Mouse (Mus musculus): ENCODE results near the gene Mtf1. TPM values are rescaled to one million over a fixed set of nuclear protein-coding genes. Genes with fewer than 3 reads are reported as not detected.

Gene Mtf1
- 12.4 and 13.7 TPM in 2 replicates for polyA plus RNA-seq (2016; fragmentation: Nextera tagmentation; extraction: Ambion mirVana)

DNA sequence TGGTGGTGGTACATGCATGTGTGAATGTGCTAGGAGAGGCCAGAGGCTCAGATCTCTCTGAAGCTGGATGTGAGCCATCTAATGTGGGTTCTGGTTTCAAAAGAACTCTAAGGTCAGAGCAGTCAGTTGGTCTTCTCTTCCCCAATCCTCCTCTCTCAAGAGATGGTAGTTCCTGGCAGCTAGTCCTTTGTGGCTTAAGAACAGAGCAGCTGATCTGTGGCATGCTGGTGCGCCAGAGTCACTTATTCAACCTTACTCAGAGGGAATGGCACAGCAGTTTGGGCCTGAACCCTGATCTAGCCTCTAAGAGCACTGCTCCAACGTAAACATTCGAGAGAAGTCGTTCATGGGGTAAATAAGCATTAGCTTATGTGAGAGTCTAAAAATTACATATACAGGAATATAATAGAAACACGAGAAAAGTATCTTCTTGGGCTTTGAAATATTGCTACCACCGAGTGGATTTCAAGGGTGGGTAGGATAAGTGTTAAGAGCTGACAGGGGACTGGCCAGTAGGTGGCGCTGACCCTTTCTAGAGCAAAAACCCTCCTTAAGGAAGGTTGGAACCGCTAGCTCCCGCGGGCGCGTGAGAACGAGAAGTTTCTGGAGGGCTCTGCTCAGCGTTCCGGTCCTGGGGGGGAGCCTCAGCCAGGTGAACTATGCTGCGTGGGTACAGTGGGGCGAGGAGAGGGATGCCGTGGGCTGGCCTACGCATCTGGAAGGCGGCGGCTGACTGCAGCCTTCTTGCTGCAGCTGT is at the start of gene Mtf1:
Gene Mtf1 (plus strand): TSS at position 553 of the 757 bp plus-strand sequence.
- Histone ChIP-seq H3K4me2 (replicated peaks) (peak within 1 kb of the TSS; percentile 90), H3K27ac (peak within 1 kb of the TSS; percentile 94), H3K4me3 (peak within 1 kb of the TSS; percentile 84), H3K9me3 (replicated peaks) (no peaks in the 10 kb centered on the region), H3K27me3 (no peaks in the 10 kb centered on the region), H3K4me1 (peaks cover 18% of the 10 kb centered on the region), H3K9ac (peak within 1 kb of the TSS; percentile 86), H3K36me3 (peaks cover 42% of the 10 kb centered on the region)
- WGBS = 3% methylated on average over 21 of the region's 21 CpGs
- ATAC-seq (ENCODE audit: low FRiP score) = peak; percentile 86

DNA sequence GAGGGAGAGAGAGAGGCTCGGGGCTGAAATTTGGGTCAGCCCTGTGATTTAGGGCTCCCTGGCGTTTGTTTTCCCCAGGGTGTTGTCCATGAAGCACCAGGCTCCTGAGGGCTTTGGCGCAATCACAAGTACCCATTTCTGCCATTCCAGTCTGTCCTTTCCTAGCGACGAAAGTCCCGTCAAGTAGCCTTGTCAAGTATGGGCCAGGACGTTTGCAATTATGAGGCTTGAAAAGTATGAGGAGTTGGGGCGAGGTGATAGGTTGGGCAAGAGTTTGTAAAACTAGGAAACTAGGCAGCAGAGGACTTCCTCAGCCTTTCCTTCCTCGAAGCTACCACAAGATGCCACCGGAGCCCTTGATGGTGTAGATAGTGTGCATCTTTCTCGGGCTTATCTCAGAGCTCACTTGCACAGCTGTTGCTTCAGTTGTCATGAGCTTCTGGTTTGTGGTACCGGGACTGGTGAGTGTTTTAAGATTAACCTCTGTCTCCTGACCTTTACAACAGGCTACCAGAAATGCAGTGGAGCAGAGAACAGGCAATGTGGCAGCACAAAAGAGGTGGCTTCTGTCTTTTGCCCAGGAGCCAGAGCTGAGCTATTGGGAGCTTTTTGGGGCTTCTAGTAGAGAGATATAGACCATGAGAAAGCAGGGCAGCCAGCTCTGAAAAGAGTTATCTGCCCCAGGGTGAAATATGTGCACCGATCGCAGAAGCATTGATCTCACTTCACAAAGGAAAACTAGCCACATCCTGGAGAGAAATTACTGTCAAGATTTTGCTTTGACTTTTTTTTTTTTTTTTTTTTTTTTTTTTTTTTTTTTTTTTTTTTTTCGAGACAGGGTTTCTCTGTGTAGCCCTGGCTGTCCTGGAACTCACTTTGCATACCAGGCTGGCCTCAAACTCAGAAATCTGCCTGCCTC is 49.4 kb upstream of the Mtf1 start:
- no peak for ATAC-seq (ENCODE audit: low FRiP score)

DNA sequence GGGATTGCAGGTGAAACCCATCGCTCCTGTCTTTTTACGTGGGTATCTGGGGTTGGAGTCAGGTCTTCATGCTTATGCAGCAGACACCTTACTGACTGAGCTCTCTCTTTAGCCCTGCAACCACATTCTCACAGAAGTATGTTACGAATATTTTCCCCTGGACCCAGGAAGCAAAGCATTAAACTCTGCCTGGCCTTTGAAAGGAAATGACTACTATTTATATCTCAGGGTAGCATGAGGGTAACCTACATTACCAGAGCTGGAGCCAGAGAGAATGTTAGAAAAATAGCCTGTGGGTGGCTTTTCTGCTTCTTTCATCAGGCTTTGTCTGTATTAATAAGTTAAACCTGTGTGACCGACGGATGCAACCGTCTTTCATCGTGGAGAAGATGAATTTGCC is 46.4 kb upstream of the Mtf1 start:
- no peak overlapping the region for H3K9ac ChIP-seq
- ATAC-seq (ENCODE audit: low FRiP score) = no peak
- peaks cover 8% of the 10 kb centered on the region for H3K36me3 ChIP-seq

More for the DNA sequence above, 49.4 kb upstream of the Mtf1 start:
- Histone ChIP-seq H3K4me1 (peaks cover 16% of the 10 kb centered on the region), H3K27me3 (peaks cover 10% of the 10 kb centered on the region), H3K36me3 (no peaks in the 10 kb centered on the region), H3K4me3 (peak overlapping the region; percentile 59), H3K9me3 (replicated peaks) (no peaks in the 10 kb centered on the region), H3K9ac (peak overlapping the region; percentile 77), H3K4me2 (replicated peaks) (peak overlapping the region; percentile 98), H3K27ac (no peak overlapping the region)
- 20% methylated on average over 15 of the region's 15 CpGs for WGBS

DNA sequence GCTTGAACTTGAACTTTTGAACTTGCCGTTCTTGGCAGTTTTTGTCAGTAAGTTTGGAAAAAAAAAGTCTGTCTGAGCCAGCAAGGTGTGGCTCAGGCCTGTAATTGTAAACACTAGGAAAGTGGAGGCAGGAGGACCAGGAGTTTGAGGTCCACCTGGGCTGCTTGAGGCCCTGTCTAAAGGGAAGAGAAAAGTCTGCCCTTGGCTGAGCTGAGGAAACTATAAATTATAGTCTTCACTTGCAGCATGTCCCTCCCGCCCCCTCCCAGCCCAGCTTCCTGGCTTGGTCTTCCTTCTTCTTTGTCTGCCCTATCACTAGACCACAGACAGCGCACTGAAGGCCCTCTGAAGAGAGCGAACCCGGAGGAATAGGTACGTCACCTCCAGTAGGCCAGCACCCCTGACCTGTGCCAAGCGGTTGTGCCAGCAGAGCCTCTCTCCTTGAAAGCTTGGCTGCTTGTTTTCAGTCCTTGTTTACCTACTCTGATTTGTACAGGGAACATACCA is 42.5 kb upstream of the Mtf1 start:
- no peak for ATAC-seq (ENCODE audit: low FRiP score)
- no peaks in the 10 kb centered on the region for H3K27me3 ChIP-seq
- H3K4me1 ChIP-seq = no peaks in the 10 kb centered on the region
- peaks cover 8% of the 10 kb centered on the region for H3K36me3 ChIP-seq
- H3K4me3 ChIP-seq = no peak overlapping the region
- WGBS = 91% methylated on average over 6 of the region's 7 CpGs
- H3K9ac ChIP-seq = no peak overlapping the region
- no peaks in the 10 kb centered on the region for H3K9me3 ChIP-seq (replicated peaks)
- no peak overlapping the region for H3K27ac ChIP-seq
- H3K4me2 ChIP-seq (replicated peaks) = no peak overlapping the region

More for the DNA sequence above, 46.4 kb upstream of the Mtf1 start:
- 71% methylated on average over 7 of the region's 7 CpGs for WGBS
- H3K27ac ChIP-seq = no peak overlapping the region
- no peaks in the 10 kb centered on the region for H3K9me3 ChIP-seq (replicated peaks)
- peaks cover 1% of the 10 kb centered on the region; the same call in 1 of the 2 replicates for H3K27me3 ChIP-seq
- H3K4me1 ChIP-seq = peaks cover 16% of the 10 kb centered on the region
- H3K4me3 ChIP-seq = no peak overlapping the region
- no peak overlapping the region for H3K4me2 ChIP-seq (replicated peaks)

DNA sequence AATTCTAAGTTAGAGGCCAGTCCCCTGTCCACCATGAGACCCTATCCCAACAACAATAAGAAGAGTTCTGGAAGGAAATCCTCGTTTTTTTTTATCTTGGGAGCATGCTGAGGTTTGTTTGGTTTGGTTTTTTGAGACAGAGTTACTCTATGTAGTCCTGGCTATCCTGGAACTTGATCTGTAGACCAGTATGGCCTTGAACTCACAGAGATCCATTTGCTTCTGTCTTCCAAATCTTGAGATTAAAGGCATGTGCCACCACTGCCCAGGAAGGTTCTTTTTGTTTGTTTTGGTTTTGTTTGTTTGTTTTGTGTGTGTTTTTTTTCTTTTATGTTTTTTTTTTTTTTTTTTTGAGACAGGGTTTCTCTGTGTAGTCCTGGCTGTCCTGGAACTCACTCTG is 40.7 kb upstream of the Mtf1 start:
- Histone ChIP-seq H3K9me3 (replicated peaks) (no peaks in the 10 kb centered on the region), H3K4me2 (replicated peaks) (no peak overlapping the region), H3K4me1 (no peaks in the 10 kb centered on the region), H3K4me3 (no peak overlapping the region), H3K9ac (no peak overlapping the region), H3K27ac (no peak overlapping the region), H3K27me3 (no peaks in the 10 kb centered on the region), H3K36me3 (peaks cover 8% of the 10 kb centered on the region)
- 58% methylated on average over 1 of the region's 1 CpGs for WGBS
- ATAC-seq (ENCODE audit: low FRiP score) = no peak

DNA sequence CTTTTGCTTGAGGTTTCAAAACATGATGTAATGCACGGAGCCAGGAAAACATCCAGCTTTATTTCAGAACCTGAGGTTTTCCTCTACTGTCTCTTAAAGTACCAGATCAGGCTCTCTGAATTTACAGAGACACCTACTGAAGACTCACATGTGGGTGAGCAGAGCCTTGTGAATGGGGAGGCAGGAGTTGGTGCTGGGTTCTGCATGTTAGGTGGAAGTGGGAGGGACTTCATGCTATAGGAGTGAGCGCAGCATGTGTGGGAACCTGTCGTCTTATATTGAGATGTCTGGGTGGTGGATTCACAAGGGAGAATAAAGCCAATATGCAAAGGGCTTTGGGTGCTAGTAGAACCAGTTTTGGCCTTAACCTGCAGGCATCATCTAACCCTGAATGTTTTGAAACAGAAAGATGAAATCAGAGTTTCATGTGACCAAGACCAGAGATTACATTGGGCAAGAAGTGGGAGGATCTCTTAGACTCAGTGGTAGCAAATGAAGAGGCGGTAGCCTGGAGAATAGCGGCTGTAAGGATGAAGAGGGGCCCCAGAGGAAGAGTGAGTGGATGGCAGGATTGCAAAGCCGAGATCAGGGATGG is 38.9 kb upstream of the Mtf1 start:
- Histone ChIP-seq H3K4me3 (no peak overlapping the region), H3K4me2 (replicated peaks) (no peak overlapping the region), H3K36me3 (peaks cover 8% of the 10 kb centered on the region), H3K27me3 (no peaks in the 10 kb centered on the region), H3K9me3 (replicated peaks) (no peaks in the 10 kb centered on the region), H3K9ac (no peak overlapping the region), H3K4me1 (no peaks in the 10 kb centered on the region), H3K27ac (no peak overlapping the region)
- 89% methylated on average over 6 of the region's 6 CpGs for WGBS
- ATAC-seq (ENCODE audit: low FRiP score) = no peak

DNA sequence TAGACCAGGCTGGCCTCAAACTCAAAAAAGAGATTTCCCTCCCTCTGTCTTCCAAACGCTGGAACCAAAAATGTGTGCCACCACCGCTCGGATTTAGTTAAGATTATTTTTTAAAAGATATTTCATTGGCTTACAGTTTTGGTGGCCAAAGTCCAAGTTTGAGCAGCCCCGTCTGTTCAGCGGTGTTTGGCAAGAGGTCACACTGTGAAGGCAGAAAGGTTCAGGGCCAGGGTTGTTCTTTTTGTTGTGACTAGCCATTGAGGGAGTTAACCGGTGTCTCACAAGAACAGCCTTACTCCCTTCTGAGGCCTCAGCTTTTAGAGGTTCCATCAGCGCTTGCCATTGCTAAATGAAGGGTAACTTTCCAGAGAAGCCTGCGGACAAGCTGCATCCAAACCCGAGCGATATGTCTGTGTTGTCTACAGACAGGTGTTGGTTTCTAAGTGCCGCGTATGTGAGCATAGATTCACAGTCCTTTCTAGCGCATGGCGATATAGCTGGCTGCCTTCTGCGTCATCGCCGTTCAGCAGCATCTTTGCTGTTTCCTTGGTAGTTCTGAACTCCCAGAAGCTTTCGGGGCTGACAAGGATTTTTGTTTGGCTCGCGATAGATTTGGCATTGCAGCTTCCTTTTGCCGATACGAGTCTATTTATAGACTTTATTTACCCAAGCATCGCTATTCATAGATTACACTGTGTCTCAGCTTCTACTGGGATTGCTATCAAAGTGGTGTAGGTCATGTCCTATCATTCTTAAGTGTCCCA is 35.9 kb upstream of the Mtf1 start:
- Histone ChIP-seq H3K4me2 (replicated peaks) (no peak overlapping the region), H3K27ac (no peak overlapping the region), H3K36me3 (no peaks in the 10 kb centered on the region), H3K9ac (no peak overlapping the region), H3K9me3 (replicated peaks) (no peaks in the 10 kb centered on the region), H3K4me1 (no peaks in the 10 kb centered on the region), H3K4me3 (no peak overlapping the region), H3K27me3 (no peaks in the 10 kb centered on the region)
- 91% methylated on average over 23 of the region's 23 CpGs for WGBS
- no peak for ATAC-seq (ENCODE audit: low FRiP score)

DNA sequence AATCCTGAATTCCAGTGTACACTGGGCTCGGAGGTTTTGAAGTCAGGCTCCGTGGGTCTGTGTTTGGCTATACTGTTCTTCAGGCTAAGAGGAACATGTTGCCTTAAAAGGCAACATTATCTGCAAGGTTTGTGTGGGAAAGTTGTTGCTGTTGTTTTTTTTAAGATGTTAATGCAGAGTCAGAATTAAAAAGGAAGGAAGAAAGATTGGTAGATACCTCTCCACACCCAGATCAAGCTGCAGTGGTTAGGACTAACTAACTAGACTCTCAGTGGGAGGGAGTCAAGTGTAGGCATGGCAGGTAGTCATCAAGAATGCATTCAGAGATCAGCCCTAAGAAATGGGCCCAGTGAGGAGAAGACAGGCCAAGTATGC is 35.4 kb upstream of the Mtf1 start:
- Histone ChIP-seq H3K4me3 (no peak overlapping the region), H3K4me1 (no peaks in the 10 kb centered on the region), H3K9me3 (replicated peaks) (no peaks in the 10 kb centered on the region), H3K4me2 (replicated peaks) (no peak overlapping the region), H3K27me3 (no peaks in the 10 kb centered on the region), H3K27ac (no peak overlapping the region), H3K9ac (no peak overlapping the region), H3K36me3 (no peaks in the 10 kb centered on the region)
- ATAC-seq (ENCODE audit: low FRiP score) = no peak
- 92% methylated on average over 2 of the region's 2 CpGs for WGBS

DNA sequence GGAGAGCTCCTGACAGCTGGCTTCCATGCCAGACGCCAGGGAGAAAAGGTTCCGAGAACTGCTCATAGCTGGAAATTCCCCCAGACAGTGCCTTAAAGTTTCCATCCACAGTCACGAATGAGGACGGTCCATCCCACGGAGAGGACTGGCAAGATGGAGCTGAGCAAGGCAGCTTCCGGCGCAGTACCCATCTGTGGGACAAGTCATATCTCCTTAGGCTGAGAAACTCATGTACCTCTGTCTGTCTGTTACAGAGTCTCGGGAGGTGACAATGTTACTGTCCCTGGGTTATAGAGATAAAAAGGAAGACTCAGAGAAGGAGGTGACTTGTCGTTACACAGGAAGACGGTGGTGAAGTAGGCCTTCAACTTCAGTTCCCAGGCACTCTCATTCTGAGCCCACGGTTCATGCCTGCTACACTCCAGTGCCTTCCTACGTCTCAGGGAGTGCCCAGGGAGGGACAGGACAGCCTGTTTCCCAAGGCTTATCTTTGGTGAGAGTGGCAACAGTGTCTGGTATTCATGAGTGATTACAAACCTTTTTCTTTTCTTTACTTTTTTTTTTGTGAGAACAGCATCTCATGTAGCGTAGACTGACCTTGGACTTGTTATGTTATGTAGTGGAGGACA is 32.8 kb upstream of the Mtf1 start:
- H3K9me3 ChIP-seq (replicated peaks) = no peaks in the 10 kb centered on the region
- no peak overlapping the region for H3K4me3 ChIP-seq
- no peaks in the 10 kb centered on the region for H3K4me1 ChIP-seq
- no peak for ATAC-seq (ENCODE audit: low FRiP score)
- WGBS = 85% methylated on average over 13 of the region's 13 CpGs
- H3K27ac ChIP-seq = no peak overlapping the region
- no peak overlapping the region for H3K9ac ChIP-seq
- no peak overlapping the region for H3K4me2 ChIP-seq (replicated peaks)
- H3K36me3 ChIP-seq = no peaks in the 10 kb centered on the region
- H3K27me3 ChIP-seq = no peaks in the 10 kb centered on the region

DNA sequence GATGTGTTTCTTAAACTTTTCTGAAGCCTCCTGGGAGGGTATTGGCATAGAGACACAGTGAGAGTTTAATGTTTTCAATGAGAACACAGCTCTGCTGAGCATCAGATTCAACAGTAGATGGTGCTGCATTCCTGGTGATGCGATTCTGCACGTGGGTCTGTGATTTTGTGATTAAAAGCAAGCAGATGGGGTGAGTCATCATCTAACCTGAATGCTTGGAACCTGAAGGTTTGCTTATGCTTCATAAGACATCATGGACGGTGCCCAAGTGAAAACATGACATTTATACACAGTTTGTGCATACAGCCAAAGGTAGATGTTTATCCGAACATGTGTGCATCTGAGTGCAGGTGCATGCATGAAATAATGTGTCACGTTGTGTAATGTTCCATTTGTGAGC is 31.3 kb upstream of the Mtf1 start:
- Histone ChIP-seq H3K9ac (no peak overlapping the region), H3K27me3 (no peaks in the 10 kb centered on the region), H3K4me3 (no peak overlapping the region), H3K4me2 (replicated peaks) (no peak overlapping the region), H3K9me3 (replicated peaks) (no peaks in the 10 kb centered on the region), H3K4me1 (no peaks in the 10 kb centered on the region), H3K27ac (no peak overlapping the region), H3K36me3 (no peaks in the 10 kb centered on the region)
- 85% methylated on average over 5 of the region's 5 CpGs for WGBS
- no peak for ATAC-seq (ENCODE audit: low FRiP score)

DNA sequence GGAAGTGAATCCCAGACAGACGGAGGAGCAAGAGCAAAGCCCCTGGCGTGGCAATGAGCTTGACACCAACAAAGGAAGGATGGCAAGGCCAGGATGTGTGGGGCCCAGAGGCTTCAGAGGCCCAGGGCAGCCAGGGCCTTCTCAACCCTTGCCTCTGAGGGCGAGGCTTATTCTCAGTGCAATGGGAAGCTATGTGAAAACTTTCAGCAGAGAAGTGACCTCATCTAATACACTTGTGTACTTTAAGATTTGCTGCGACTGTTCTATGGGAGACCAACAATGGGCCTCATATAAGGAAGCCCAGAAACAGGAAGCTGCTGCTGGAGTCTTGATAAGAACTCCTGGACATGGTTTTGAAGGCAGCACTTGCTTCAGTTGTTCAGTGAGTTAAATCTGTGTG is 29.8 kb upstream of the Mtf1 start:
- no peak overlapping the region for H3K9ac ChIP-seq
- no peaks in the 10 kb centered on the region for H3K36me3 ChIP-seq
- H3K27me3 ChIP-seq = no peaks in the 10 kb centered on the region
- no peak overlapping the region for H3K4me2 ChIP-seq (replicated peaks)
- ATAC-seq (ENCODE audit: low FRiP score) = no peak
- WGBS = 74% methylated on average over 4 of the region's 4 CpGs
- no peak overlapping the region for H3K4me3 ChIP-seq
- no peaks in the 10 kb centered on the region for H3K9me3 ChIP-seq (replicated peaks)
- H3K27ac ChIP-seq = no peak overlapping the region
- H3K4me1 ChIP-seq = no peaks in the 10 kb centered on the region

Data from hindbrain, embryonic 12.5 days (tissue).